Mouse (Mus musculus) ES-Bruce4 (cell line): ENCODE results near the gene Lgi2.

Source experiments
- CTCF ChIP-seq: IDR thresholded peaks from one replicate; pipeline ENCODE4 v1.8.1; 2011; ENCODE audit warnings: low read depth, low read length
- EP300 ChIP-seq: IDR thresholded peaks from 2 replicates; pipeline ENCODE4 v1.6.1; 2011; ENCODE audit warnings: low read depth, low read length; ENCODE audit not compliant: insufficient read depth
- POLR2A ChIP-seq: IDR thresholded peaks from one replicate; pipeline ENCODE4 v1.8.1; 2011; ENCODE audit warnings: low read length; ENCODE audit not compliant: insufficient read depth

DNA sequence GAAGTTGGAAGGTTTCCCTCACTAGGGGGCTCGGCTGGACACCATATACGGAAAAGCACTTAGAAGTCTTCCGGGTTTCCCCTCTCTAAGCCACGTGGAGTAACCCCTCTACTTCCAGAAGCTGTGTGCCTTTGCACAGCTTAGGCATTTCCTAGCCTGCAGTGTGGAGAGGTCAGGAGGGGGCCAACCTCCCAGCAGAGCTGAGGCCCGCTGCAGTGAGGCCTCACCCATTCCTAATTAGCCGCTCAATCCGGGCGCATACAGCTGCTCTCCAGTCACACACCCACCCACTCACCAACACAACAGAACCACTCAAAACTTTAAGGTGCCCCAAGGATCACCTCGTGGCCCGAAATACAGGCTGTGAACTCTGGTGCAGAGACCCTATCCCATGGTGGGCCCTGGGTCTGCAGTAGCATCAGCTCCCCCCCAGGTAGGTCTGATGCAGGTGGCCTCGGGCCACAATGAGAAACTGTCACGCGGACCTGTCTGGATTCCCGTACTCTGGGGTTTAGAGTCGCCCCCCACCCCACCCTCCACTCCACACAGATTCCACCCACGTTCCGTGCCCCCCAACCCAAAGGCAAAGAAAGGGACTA, 949 bp downstream of the Lgi2 start:
- TF ChIP-seq CTCF: no peak
- TF ChIP-seq EP300: no peak
- no peak for TF ChIP-seq POLR2A
